Mouse (Mus musculus): ENCODE results near the gene Amigo2.
A peak's percentile ranks its signal among the peaks of the same experiment; 100 is the strongest.

Gene Amigo2

GRCm38 (mm10) chr15:97267094-97267695 is 20.1 kb upstream of the Amigo2 start:
- DNase-seq (ENCODE audit: low read depth, low spot score): no peak

- no peak for DNase-seq (ENCODE audit: low read depth, low spot score)
These were observed 19.3 kb upstream of the Amigo2 start for GRCm38 (mm10) chr15:97266236-97266845.

GRCm38 (mm10) chr15:97262251-97262650 is 15.2 kb upstream of the Amigo2 start:
- DNase-seq (ENCODE audit: low read depth, low spot score): no peak

GRCm38 (mm10) chr15:97259968-97260597 is 13.0 kb upstream of the Amigo2 start:
- no peak for DNase-seq (ENCODE audit: low read depth, low spot score)

- no peak for DNase-seq (ENCODE audit: low read depth, low spot score)
These were observed 12.2 kb upstream of the Amigo2 start for GRCm38 (mm10) chr15:97259300-97259699.

GRCm38 (mm10) chr15:97258483-97259230 is 11.6 kb upstream of the Amigo2 start:
- DNase-seq (ENCODE audit: low read depth, low spot score): no peak

GRCm38 (mm10) chr15:97257206-97257775 is 10.2 kb upstream of the Amigo2 start:
- no peak for DNase-seq (ENCODE audit: low read depth, low spot score)

- no peak for DNase-seq (ENCODE audit: low read depth, low spot score)
These were observed 9.3 kb upstream of the Amigo2 start for GRCm38 (mm10) chr15:97256411-97256810.

- DNase-seq (ENCODE audit: low read depth, low spot score): no peak
These were observed 8.7 kb upstream of the Amigo2 start for GRCm38 (mm10) chr15:97255800-97256199.

- DNase-seq (ENCODE audit: low read depth, low spot score): no peak
These were observed 7.3 kb upstream of the Amigo2 start for GRCm38 (mm10) chr15:97254375-97254774.

GRCm38 (mm10) chr15:97252493-97253034 is 5.5 kb upstream of the Amigo2 start:
- no peak for DNase-seq (ENCODE audit: low read depth, low spot score)

GRCm38 (mm10) chr15:97249322-97249721 is 2.2 kb upstream of the Amigo2 start:
- no peak for DNase-seq (ENCODE audit: low read depth, low spot score)

GRCm38 (mm10) chr15:97248296-97248695 is 1.2 kb upstream of the Amigo2 start:
- DNase-seq (ENCODE audit: low read depth, low spot score): peak; percentile 18

- DNase-seq (ENCODE audit: low read depth, low spot score): no peak
These were observed 689 bp upstream of the Amigo2 start for GRCm38 (mm10) chr15:97247791-97248161.

GRCm38 (mm10) chr15:97246256-97246655 is 831 bp downstream of the Amigo2 start:
- DNase-seq (ENCODE audit: low read depth, low spot score): no peak

- no peak for DNase-seq (ENCODE audit: low read depth, low spot score)
These were observed 1.7 kb downstream of the Amigo2 start for GRCm38 (mm10) chr15:97245392-97245791.

- no peak for DNase-seq (ENCODE audit: low read depth, low spot score)
These were observed 10.1 kb downstream of the Amigo2 start for GRCm38 (mm10) chr15:97236943-97237342.

GRCm38 (mm10) chr15:97235183-97235582 is 11.9 kb downstream of the Amigo2 start:
- DNase-seq (ENCODE audit: low read depth, low spot score): peak; percentile 25

- DNase-seq (ENCODE audit: low read depth, low spot score): no peak
These were observed 13.0 kb downstream of the Amigo2 start for GRCm38 (mm10) chr15:97234076-97234475.

- no peak for DNase-seq (ENCODE audit: low read depth, low spot score)
These were observed 17.5 kb downstream of the Amigo2 start for GRCm38 (mm10) chr15:97229494-97230077.

GRCm38 (mm10) chr15:97224003-97224402 is 23.1 kb downstream of the Amigo2 start:
- no peak for DNase-seq (ENCODE audit: low read depth, low spot score)

Measured in skeletal muscle tissue, adult 2 months (tissue).